Mouse (Mus musculus): ENCODE measurements at regions not wholly inside any gene's neighbourhood (a gene's known extent, or its start where the extent isn't known, plus 50 kb on each side); places are given as distances from the start of the nearest gene placed in this dataset.

- Histone ChIP-seq H3K9ac (replicated peaks) (no peak overlapping the region), H3K4me1 (replicated peaks; ENCODE audit: control insufficient read depth in 2 of 2, insufficient read depth in 2 of 2, low read length in 1 of 2) (no peaks in the 10 kb centered on the region), H3K4me3 (ENCODE audit: insufficient read depth in 1 of 2, low read depth in 2 of 2, low read length in 2 of 2) (no peak overlapping the region), H3K27ac (no peak overlapping the region), H3K36me3 (replicated peaks; ENCODE audit: control insufficient read depth, insufficient read depth, low read depth) (no peaks in the 10 kb centered on the region), H3K4me2 (ENCODE audit: low read depth) (no peak overlapping the region), H3K9me3 (ENCODE audit: control insufficient read depth, low read length) (no peaks in the 10 kb centered on the region), H3K27me3 (ENCODE audit: control insufficient read depth, insufficient read depth, low read length) (no peaks in the 10 kb centered on the region)
- 31% methylated on average over 10 of the region's 10 CpGs for whole genome bisulfite sequencing (ENCODE audit: insufficient replicate concordance)
- TF ChIP-seq EP300 (IDR thresholded peaks at IDR 0.05; ENCODE audit: low read depth) = no peak
- no peak for TF ChIP-seq CTCF (IDR thresholded peaks at IDR 0.05; ENCODE audit: low read depth)
- DNase-seq (ENCODE audit: low read depth in 3 of 3, low spot score in 3 of 3) (no peak), ATAC-seq (ENCODE audit: insufficient read depth) (no peak)
Measured at GRCm38 (mm10) chr12:71426023-71426719, 116.5 kb downstream of the Dact1 start.

GRCm38 (mm10) chr12:71427974-71428373, 118.3 kb downstream of the Dact1 start:
- TF ChIP-seq EP300 (IDR thresholded peaks at IDR 0.05; ENCODE audit: low read depth) (no peak), CTCF (IDR thresholded peaks at IDR 0.05; ENCODE audit: low read depth) (no peak)
- no peak for DNase-seq (ENCODE audit: low read depth in 3 of 3, low spot score in 3 of 3)

GRCm38 (mm10) chr12:71429561-71430200, 120.0 kb downstream of the Dact1 start:
- H3K27me3 ChIP-seq (ENCODE audit: control insufficient read depth, insufficient read depth, low read length) = no peaks in the 10 kb centered on the region
- no peaks in the 10 kb centered on the region for H3K4me1 ChIP-seq (replicated peaks; ENCODE audit: control insufficient read depth in 2 of 2, insufficient read depth in 2 of 2, low read length in 1 of 2)
- ATAC-seq (ENCODE audit: insufficient read depth) = no peak
- no peak overlapping the region for H3K4me2 ChIP-seq (ENCODE audit: low read depth)
- no peak overlapping the region for H3K9ac ChIP-seq (replicated peaks)
- no peaks in the 10 kb centered on the region for H3K36me3 ChIP-seq (replicated peaks; ENCODE audit: control insufficient read depth, insufficient read depth, low read depth)
- no peak overlapping the region for H3K27ac ChIP-seq
- no peaks in the 10 kb centered on the region for H3K9me3 ChIP-seq (ENCODE audit: control insufficient read depth, low read length)
- H3K4me3 ChIP-seq (ENCODE audit: insufficient read depth in 1 of 2, low read depth in 2 of 2, low read length in 2 of 2) = no peak overlapping the region
- no peak for DNase-seq (ENCODE audit: low read depth in 3 of 3, low spot score in 3 of 3)
- 45% methylated on average over 13 of the region's 13 CpGs for WGBS (ENCODE audit: insufficient replicate concordance)
- TF ChIP-seq EP300 (IDR thresholded peaks at IDR 0.05; ENCODE audit: low read depth) (no peak), CTCF (IDR thresholded peaks at IDR 0.05; ENCODE audit: low read depth) (no peak)

More at GRCm38 (mm10) chr12:71427974-71428373, 118.3 kb downstream of the Dact1 start:
- 40% methylated on average over 2 of the region's 2 CpGs for WGBS (ENCODE audit: insufficient replicate concordance)
- Histone ChIP-seq H3K4me1 (replicated peaks; ENCODE audit: control insufficient read depth in 2 of 2, insufficient read depth in 2 of 2, low read length in 1 of 2) (no peaks in the 10 kb centered on the region), H3K4me3 (ENCODE audit: insufficient read depth in 1 of 2, low read depth in 2 of 2, low read length in 2 of 2) (no peak overlapping the region), H3K36me3 (replicated peaks; ENCODE audit: control insufficient read depth, insufficient read depth, low read depth) (no peaks in the 10 kb centered on the region), H3K4me2 (ENCODE audit: low read depth) (no peak overlapping the region), H3K27me3 (ENCODE audit: control insufficient read depth, insufficient read depth, low read length) (no peaks in the 10 kb centered on the region), H3K27ac (no peak overlapping the region), H3K9me3 (ENCODE audit: control insufficient read depth, low read length) (no peaks in the 10 kb centered on the region), H3K9ac (replicated peaks) (no peak overlapping the region)
- ATAC-seq (ENCODE audit: insufficient read depth) = no peak

- Histone ChIP-seq H3K36me3 (replicated peaks; ENCODE audit: control insufficient read depth, insufficient read depth, low read depth) (no peaks in the 10 kb centered on the region), H3K27ac (no peak overlapping the region), H3K9ac (replicated peaks) (no peak overlapping the region), H3K4me3 (ENCODE audit: insufficient read depth in 1 of 2, low read depth in 2 of 2, low read length in 2 of 2) (no peak overlapping the region), H3K9me3 (ENCODE audit: control insufficient read depth, low read length) (no peaks in the 10 kb centered on the region), H3K4me1 (replicated peaks; ENCODE audit: control insufficient read depth in 2 of 2, insufficient read depth in 2 of 2, low read length in 1 of 2) (no peaks in the 10 kb centered on the region), H3K27me3 (ENCODE audit: control insufficient read depth, insufficient read depth, low read length) (no peaks in the 10 kb centered on the region), H3K4me2 (ENCODE audit: low read depth) (no peak overlapping the region)
- 59% methylated on average over 11 of the region's 11 CpGs for WGBS (ENCODE audit: insufficient replicate concordance)
- ATAC-seq (ENCODE audit: insufficient read depth) (no peak), DNase-seq (ENCODE audit: low read depth in 3 of 3, low spot score in 3 of 3) (no peak)
- TF ChIP-seq CTCF (IDR thresholded peaks at IDR 0.05; ENCODE audit: low read depth) (no peak), EP300 (IDR thresholded peaks at IDR 0.05; ENCODE audit: low read depth) (no peak)
Measured at GRCm38 (mm10) chr12:71430331-71430730, 120.6 kb downstream of the Dact1 start.

GRCm38 (mm10) chr12:71431116-71431515, 121.4 kb downstream of the Dact1 start:
- 75% methylated on average over 8 of the region's 8 CpGs for WGBS (ENCODE audit: insufficient replicate concordance)
- TF ChIP-seq CTCF (IDR thresholded peaks at IDR 0.05; ENCODE audit: low read depth) = no peak
- no peak for TF ChIP-seq EP300 (IDR thresholded peaks at IDR 0.05; ENCODE audit: low read depth)

More at GRCm38 (mm10) chr12:71431116-71431515, 121.4 kb downstream of the Dact1 start:
- Histone ChIP-seq H3K4me3 (ENCODE audit: insufficient read depth in 1 of 2, low read depth in 2 of 2, low read length in 2 of 2) (no peak overlapping the region), H3K9ac (replicated peaks) (no peak overlapping the region), H3K27me3 (ENCODE audit: control insufficient read depth, insufficient read depth, low read length) (no peaks in the 10 kb centered on the region), H3K27ac (no peak overlapping the region), H3K4me2 (ENCODE audit: low read depth) (no peak overlapping the region), H3K4me1 (replicated peaks; ENCODE audit: control insufficient read depth in 2 of 2, insufficient read depth in 2 of 2, low read length in 1 of 2) (no peaks in the 10 kb centered on the region), H3K36me3 (replicated peaks; ENCODE audit: control insufficient read depth, insufficient read depth, low read depth) (no peaks in the 10 kb centered on the region), H3K9me3 (ENCODE audit: control insufficient read depth, low read length) (no peaks in the 10 kb centered on the region)
- DNase-seq (ENCODE audit: low read depth in 3 of 3, low spot score in 3 of 3) (no peak), ATAC-seq (ENCODE audit: insufficient read depth) (no peak)

Data from liver, embryonic 14.5 days (tissue).